Mouse (Mus musculus): Measurements from ENCODE around the gene Bcl2l2.

DNA sequence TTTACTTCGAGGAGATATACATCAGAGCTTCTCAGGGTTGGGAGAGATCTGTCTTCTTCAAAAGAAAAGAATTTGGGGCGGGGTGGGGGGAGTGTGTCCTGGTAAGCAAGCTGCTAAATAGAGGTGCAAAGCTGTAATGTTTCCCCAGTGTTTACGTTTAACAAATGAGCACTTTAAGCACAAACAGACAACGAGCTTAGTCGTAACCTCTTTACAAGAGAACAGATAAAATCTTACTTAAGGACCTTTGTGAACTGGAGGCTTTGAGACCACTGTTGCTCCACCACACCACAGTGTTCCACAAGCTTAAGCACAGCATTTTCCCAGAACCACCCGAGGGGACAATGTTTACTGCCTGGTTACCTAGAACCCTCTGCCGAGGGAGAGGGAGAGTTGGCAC, 44.1 kb downstream of the Bcl2l2 start:
- TF ChIP-seq GATA1 (IDR thresholded peaks at IDR 0.05; ENCODE audit: borderline replicate concordance, low read length) = no peak
- no peak for TF ChIP-seq FLI1 (IDR thresholded peaks at IDR 0.05; ENCODE audit: low read length)
